In the genomic region with DNA sequence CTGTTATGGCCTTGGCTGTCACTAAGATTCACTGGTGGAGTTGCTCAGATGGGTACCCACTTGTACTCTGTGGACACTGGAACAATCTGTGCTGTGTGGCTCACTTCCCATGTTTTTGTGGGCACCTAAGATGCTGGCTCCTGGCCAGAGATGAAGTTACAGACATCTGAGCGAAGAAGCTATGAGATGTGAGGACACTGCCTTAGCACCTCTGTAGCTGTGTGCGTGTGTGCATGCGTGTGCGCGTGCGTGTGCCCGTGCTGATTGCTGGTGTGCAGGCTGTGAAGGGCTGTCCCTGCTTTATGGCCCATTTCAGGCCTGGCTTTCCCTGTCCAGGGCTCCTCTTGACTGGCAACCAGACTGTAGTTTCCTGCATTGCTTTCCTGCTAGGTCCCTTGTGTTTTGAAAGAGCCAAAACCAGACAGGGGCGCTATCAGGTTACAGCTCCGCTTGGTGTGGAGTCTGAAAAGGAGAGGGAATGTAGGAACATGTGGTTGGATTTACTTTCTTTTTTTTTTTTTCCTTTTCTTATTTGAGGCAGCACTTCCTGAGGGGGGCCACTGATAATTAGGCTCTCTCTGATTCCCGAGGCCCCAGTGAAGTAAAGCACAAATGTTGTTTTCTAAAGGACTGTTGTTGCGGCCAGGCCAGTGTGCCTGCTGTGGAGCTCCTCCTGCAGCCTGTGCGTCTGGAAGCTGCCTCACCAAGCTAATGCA, we compare ENCODE assay signal across 8 mouse cellular contexts. TPM values are rescaled to one million over a fixed set of nuclear protein-coding genes. Genes with fewer than 3 reads are reported as not detected.
DNase-seq lines count a peak whose midpoint lies in the region; ATAC-seq and TF ChIP-seq lines count a peak whose summit lies in the region.

No protein-coding gene starts in this region.

- peak overlapping the region; percentile 99 for H3K27ac ChIP-seq in limb, embryonic 13.5 days

- DNase-seq in gastrocnemius, adult 18-20 months (ENCODE audit: low spot score): peak; percentile 61
- DNase-seq in gastrocnemius, postnatal 10 days: no peak
- DNase-seq in brain, embryonic 14.5 days (ENCODE audit: low read depth): peak; percentile 82
- DNase-seq in heart, adult 9 months (ENCODE audit: low spot score in 2 of 2): peak; percentile 59 to 70
- DNase-seq in spleen, postnatal 14 days (ENCODE audit: low spot score in 2 of 2): no peak
- no peak for DNase-seq in retina, postnatal 1 day
- DNase-seq in ovary, postnatal 36 days (ENCODE audit: low spot score): no peak

- peaks cover 100% of the 10 kb centered on the region for H3K4me1 ChIP-seq in limb, embryonic 13.5 days

- H3K4me3 ChIP-seq in limb, embryonic 13.5 days: no peak overlapping the region

- no peaks in the 10 kb centered on the region for H3K9me3 ChIP-seq in limb, embryonic 13.5 days

- H3K27me3 ChIP-seq in limb, embryonic 13.5 days: no peaks in the 10 kb centered on the region

- peak; percentile 71 for ATAC-seq in limb, embryonic 13.5 days (ENCODE audit: low FRiP score, low read depth)

- H3K9ac ChIP-seq in limb, embryonic 13.5 days: peak overlapping the region; percentile 48; the same call in 1 of the 2 replicates

- H3K4me2 ChIP-seq in limb, embryonic 13.5 days (replicated peaks): peak overlapping the region; percentile 50

- WGBS in limb, embryonic 13.5 days: 7% methylated on average over 12 of the region's 12 CpGs

- 0 out of 2 replicates have a peak, but pooled peaks cover under 1% of the 10 kb centered on the region for H3K36me3 ChIP-seq in limb, embryonic 13.5 days

- TF ChIP-seq CTCF in brain, embryonic 14.5 days (IDR thresholded peaks at IDR 0.05; ENCODE audit: borderline replicate concordance, extremely low read depth, insufficient read depth, insufficient read length): no peak

- TF ChIP-seq POLR2A in brain, embryonic 14.5 days (IDR thresholded peaks at IDR 0.05; ENCODE audit: borderline replicate concordance, extremely low read depth, insufficient read depth, insufficient read length, poor library complexity, severe bottlenecking): no peak

RNA-seq across cellular contexts. Expression of gene Igsf3, which starts 21.3 kb away (rescaled TPM):
- total RNA-seq in gastrocnemius, adult 18-20 months (2021): 1 to 10 TPM; 2.9 to 3.7 TPM
- 10 to 100 TPM; 15.6 to 20.5 TPM for total RNA-seq in gastrocnemius, postnatal 10 days (2021)
- polyA plus RNA-seq in brain, embryonic 14.5 days (2012; rRNA removed): 17.4 and 36.0 TPM in 2 replicates
- polyA plus RNA-seq in limb, embryonic 13.5 days (2015; fragmentation: Nextera tagmentation; extraction: Ambion mirVana): 93.6 and 96.5 TPM in 2 replicates

Comparison
In these comparisons a context has a peak if more than half of its experiments do, and no peak if none do; other contexts are left out.
1. DNase-seq: peak in gastrocnemius, adult 18-20 months (single experiment), brain, embryonic 14.5 days (single experiment) and heart, adult 9 months (2 of 2); none in gastrocnemius, postnatal 10 days (single experiment), spleen, postnatal 14 days (0 of 2), retina, postnatal 1 day (single experiment) and ovary, postnatal 36 days (single experiment).